Mouse (Mus musculus) forebrain, embryonic 10.5 days (tissue): ENCODE measurements around the gene Ptpra. TPM values are rescaled to one million over a fixed set of nuclear protein-coding genes. Genes with fewer than 3 reads are reported as not detected.

Experiments
- DNase-seq: peaks from one replicate; pipeline ENCODE4 v3.0.0-alpha.2; 2017; ENCODE audit warnings: low spot score; ENCODE audit errors: extremely low spot score
- H3K27ac ChIP-seq: fragments of 300-500 bp; sonication (generic); 2 replicates; pipeline ENCODE4 v1.5.1; 2016; ENCODE audit warnings: mild to moderate bottlenecking
- H3K27me3 ChIP-seq: fragments of 300-500 bp; sonication (generic); 2 replicates; pipeline ENCODE4 v1.6.1; 2016; ENCODE audit warnings: mild to moderate bottlenecking; ENCODE audit not compliant: poor library complexity, severe bottlenecking
- H3K36me3 ChIP-seq: fragments of 300-500 bp; sonication (generic); replicated peaks from 2 replicates; pipeline ENCODE4 v1.6.1; 2016; ENCODE audit warnings: mild to moderate bottlenecking, moderate library complexity
- H3K4me1 ChIP-seq: fragments of 300-500 bp; sonication (generic); 2 replicates; pipeline ENCODE4 v1.6.1; 2016
- H3K4me3 ChIP-seq: fragments of 300-500 bp; sonication (generic); 2 replicates; pipeline ENCODE4 v1.5.1; 2016; ENCODE audit warnings: mild to moderate bottlenecking, moderate library complexity
- H3K9me3 ChIP-seq: fragments of 300-500 bp; sonication (generic); 2 replicates; pipeline ENCODE4 v1.6.1; 2016; ENCODE audit warnings: mild to moderate bottlenecking, moderate library complexity
- WGBS: fragments of 180-500 bp; shearing (Covaris S2); methylation state at CpG from one replicate; pipeline ENCODE4 v1.1.7; 2016; 5-methylcytosine and 5-hydroxymethylcytosine counted together
- microRNA-seq: library from miRNA; unstranded; fragments of <30 nt; microRNA quantifications from one replicate; pipeline ENCODE4, GENCODE M21; 2017
- polyA plus RNA-seq: library from polyadenylated mRNA; unstranded; fragments of >200 nt; fragmentation: Nextera tagmentation; extraction: Ambion mirVana; gene quantifications from 2 replicates; pipeline ENCODE4 v1.2.1, GENCODE M21; 2016

Ptpra gene
- polyA plus RNA-seq, 1 experiment from 2014 or later: 90.6 TPM

DNA sequence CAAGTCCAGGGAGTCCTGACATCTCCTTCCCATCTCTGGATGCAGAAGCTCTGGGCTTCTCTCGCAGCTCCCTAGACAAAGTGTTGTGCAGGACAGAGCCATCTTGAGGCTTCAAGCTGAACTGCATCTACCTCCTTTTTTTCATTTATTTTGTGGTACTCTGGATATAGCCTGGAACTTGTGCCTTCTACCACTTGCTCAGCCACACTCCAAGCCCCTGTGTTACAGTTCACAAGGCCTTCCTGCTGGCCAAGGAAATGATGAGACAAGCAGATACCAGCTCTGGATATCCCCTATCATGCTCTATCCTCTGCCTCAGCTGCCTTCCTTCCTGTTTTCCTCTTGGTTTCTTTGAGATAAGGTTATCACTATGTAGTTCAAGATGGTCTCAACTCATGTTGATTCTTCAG lies 147.5 kb downstream of the Ptpra start:
- WGBS: 37% methylated on average over 1 of the region's 1 CpGs
- H3K9me3 ChIP-seq: no peaks in the 10 kb centered on the region
- H3K36me3 ChIP-seq: peaks cover 89% of the 10 kb centered on the region
- no peak overlapping the region for H3K4me3 ChIP-seq
- no peaks in the 10 kb centered on the region for H3K27me3 ChIP-seq
- no peak overlapping the region for H3K27ac ChIP-seq
- H3K4me1 ChIP-seq: no peaks in the 10 kb centered on the region
- DNase-seq: no peak

DNA sequence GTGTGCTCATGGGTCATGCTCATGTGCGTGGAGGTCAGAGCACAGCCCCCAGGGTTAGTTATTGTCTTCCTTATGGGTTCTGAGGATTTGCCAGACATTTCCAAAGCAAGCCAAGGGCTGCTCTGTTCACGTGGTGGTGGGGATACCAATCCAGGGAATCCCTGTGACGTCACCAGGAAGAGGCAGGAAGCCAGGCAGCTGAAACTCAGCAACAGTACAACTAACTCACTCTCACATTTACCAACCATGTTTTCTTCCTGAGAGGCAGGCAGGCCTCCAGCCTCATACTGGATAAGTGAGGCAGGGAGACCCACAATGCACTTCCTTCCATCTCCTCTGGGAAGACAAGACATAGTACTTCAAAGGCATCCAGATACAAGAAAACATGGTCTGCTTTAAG lies 148.3 kb downstream of the Ptpra start:
- Histone ChIP-seq H3K9me3 (no peaks in the 10 kb centered on the region), H3K36me3 (peaks cover 89% of the 10 kb centered on the region), H3K27ac (no peak overlapping the region), H3K4me1 (no peaks in the 10 kb centered on the region), H3K27me3 (no peaks in the 10 kb centered on the region), H3K4me3 (no peak overlapping the region)
- 80% methylated on average over 3 of the region's 3 CpGs for WGBS
- DNase-seq: no peak

DNA sequence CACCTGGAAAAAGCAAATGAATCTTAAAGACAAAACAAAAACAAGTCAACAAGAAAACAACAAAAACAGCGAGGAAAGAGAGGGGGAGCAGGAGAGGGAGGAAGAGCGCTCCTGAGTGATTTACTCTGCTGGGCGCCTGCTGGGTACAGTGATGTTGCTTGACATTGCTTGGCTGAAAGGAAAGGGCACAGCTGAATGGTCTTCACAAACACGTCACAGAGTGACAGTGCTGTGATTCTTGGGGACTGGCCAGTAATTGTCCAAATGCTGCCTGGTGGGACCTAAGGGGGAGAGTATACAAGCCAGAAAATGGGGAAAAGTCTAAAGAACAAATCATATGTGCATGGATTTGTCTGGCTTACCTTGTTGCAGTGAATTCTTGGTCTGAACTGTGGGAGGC lies 152.1 kb downstream of the Ptpra start:
- H3K36me3 ChIP-seq: peaks cover 71% of the 10 kb centered on the region
- H3K27me3 ChIP-seq: no peaks in the 10 kb centered on the region
- WGBS: 93% methylated on average over 4 of the region's 4 CpGs
- H3K9me3 ChIP-seq: no peaks in the 10 kb centered on the region
- DNase-seq: no peak
- no peak overlapping the region for H3K4me3 ChIP-seq
- H3K4me1 ChIP-seq: no peaks in the 10 kb centered on the region
- no peak overlapping the region for H3K27ac ChIP-seq

Small RNAs within 50 kb of the gene (microRNA-seq; reads per million reads assigned to microRNA genes)
- not detected for gene Gm23876

Other genes with a start within 250 kb of the Ptpra start
- 501 and 511 TPM in 2 replicates for gene Nop56, start 175.8 kb upstream of the Ptpra start, polyA plus RNA-seq
- gene Idh3b, start 165.7 kb upstream of the Ptpra start, polyA plus RNA-seq: 136 and 139 TPM in 2 replicates
- 0.79 and 0.80 TPM in 2 replicates for gene Ebf4, start 155.1 kb upstream of the Ptpra start, polyA plus RNA-seq
- gene Cpxm1, start 52.7 kb upstream of the Ptpra start, polyA plus RNA-seq: 36.7 and 41.8 TPM in 2 replicates
- gene Gm28372, start 45.0 kb upstream of the Ptpra start, polyA plus RNA-seq: 0.07 TPM in 1 of 2 replicates, not detected in the other
- 0.21 and 0.32 TPM in 2 replicates for gene 1700020A23Rik, start 45.0 kb upstream of the Ptpra start, polyA plus RNA-seq
- not detected in 2 replicates for gene Tmem239, start 43.8 kb upstream of the Ptpra start, polyA plus RNA-seq
- gene Vps16, start 25.9 kb upstream of the Ptpra start, polyA plus RNA-seq: 110 and 122 TPM in 2 replicates
- gene Pced1a, start 25.6 kb upstream of the Ptpra start, polyA plus RNA-seq: 11.8 and 12.4 TPM in 2 replicates
- gene Mrps26, start 113.5 kb downstream of the Ptpra start, polyA plus RNA-seq: 88.5 and 92.8 TPM in 2 replicates
- 0.64 TPM in 1 of 2 replicates, not detected in the other for gene Oxt, start 125.9 kb downstream of the Ptpra start, polyA plus RNA-seq
- not detected in 2 replicates for gene Avp, start 132.3 kb downstream of the Ptpra start, polyA plus RNA-seq
- gene Fastkd5, start 179.7 kb downstream of the Ptpra start, polyA plus RNA-seq: 21.4 and 22.7 TPM in 2 replicates
- gene Ubox5, start 179.8 kb downstream of the Ptpra start, polyA plus RNA-seq: 21.9 and 22.0 TPM in 2 replicates
- gene Lzts3, start 192.5 kb downstream of the Ptpra start, polyA plus RNA-seq: 3.4 and 3.8 TPM in 2 replicates
- 44.7 and 46.9 TPM in 2 replicates for gene Ddrgk1, start 214.4 kb downstream of the Ptpra start, polyA plus RNA-seq
- 154 and 156 TPM in 2 replicates for gene Itpa, start 217.3 kb downstream of the Ptpra start, polyA plus RNA-seq
- gene Slc4a11, start 247.2 kb downstream of the Ptpra start, polyA plus RNA-seq: 0.64 and 0.71 TPM in 2 replicates